Mouse (Mus musculus) cerebellum, postnatal 36 days (tissue): ENCODE results near the gene Gm6401.
"Not testable (repeated sequence)": the region's sequence is repeated elsewhere in the genome, so short reads cannot be mapped to it uniquely, and the experiment has no call there.

Experiments
- DNase-seq, 2 experiments: peaks; one replicate each; pipeline ENCODE4 v3.0.0; 2021 to 2022; ENCODE audit warnings: mixed read lengths in 2 of 2

Gm6401 gene

DNA sequence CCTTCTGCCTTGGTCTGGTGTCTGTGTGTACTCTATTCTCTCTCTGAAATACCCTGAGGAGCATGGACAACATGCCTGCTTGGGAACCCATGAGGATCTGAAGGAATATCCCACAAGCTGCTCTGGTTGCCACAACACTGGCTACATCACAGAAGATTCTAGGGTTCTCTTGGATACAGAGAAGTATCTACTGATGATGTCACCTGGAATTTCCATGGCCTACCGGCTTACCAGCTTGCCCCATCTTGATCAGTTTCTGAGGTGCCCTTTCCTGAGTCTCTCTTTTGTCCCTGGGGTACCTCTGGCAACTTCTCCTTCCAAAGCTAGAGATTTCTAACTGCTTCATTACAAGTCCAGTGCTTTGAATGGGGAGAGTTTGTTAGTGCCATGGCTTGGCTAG is at the start of gene Gm6401:
Gene Gm6401, minus strand, starts transcription at position 101 of the 400 bp plus-strand sequence.
- DNase-seq, result not testable (repeated sequence)

DNA sequence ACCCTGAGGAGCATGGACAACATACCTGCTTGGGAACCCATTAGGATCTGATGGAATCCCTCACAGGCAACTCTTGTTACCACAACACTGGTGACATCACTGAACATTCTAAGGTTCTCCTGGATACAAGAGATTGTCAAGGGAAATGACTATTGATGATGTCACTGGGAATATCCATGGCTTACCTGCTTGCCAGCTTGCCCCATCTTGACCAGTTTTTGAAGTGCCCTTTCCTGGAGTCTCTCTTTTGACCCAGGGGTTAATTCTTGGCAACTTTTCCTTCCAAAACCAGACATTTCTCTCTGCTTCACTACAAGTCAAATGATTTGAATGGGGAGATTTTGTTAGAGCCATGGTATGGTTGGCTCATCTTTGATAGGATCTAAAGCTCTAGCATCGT is 15.5 kb upstream of the Gm6401 start, which contains the start of gene Gm3543:
Gene Gm3543, minus strand, starts transcription at position 101 of the 400 bp plus-strand sequence.
- DNase-seq, result not testable (repeated sequence)

DNA sequence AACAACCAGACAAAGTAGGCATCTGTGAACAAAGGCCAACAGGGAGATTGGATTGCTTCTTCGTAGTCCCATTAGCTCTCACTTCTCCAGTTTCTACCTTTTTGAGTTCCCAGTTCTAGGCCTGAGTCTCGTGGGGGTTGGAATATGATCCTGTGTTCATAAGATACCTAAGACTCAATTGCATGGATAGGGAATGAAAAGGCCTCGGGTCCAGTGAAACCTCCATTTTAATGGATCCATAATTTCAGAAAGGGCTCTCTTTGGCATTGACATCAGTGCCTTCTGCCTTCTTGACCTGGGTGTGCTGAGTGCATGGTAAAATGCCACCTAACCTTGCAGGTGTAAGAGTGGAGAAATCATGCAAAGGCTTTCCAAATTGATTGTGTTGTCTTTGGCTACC is 869 bp upstream of the Gm6401 start:
- not testable (repeated sequence) for DNase-seq

DNA sequence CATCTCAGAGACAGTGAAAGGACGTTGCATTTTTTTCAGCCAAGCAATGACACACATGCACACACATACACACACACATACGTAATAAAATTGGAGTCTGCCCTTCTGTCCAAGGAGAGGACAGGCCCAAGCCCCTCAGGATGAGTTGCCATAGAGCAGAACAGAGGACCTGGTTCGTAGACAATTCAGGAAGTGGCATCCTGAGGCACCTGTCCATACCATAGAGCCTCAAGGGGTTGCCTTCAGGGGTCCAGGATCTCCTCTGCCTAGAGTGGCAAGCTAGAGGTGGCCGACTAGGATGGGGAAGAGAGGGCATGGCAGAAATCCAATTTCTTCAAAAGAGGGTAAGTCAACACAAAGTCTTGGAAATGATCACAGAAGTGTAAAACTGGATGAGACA is 3.6 kb downstream of the Gm6401 start:
- not testable (repeated sequence) for DNase-seq

DNA sequence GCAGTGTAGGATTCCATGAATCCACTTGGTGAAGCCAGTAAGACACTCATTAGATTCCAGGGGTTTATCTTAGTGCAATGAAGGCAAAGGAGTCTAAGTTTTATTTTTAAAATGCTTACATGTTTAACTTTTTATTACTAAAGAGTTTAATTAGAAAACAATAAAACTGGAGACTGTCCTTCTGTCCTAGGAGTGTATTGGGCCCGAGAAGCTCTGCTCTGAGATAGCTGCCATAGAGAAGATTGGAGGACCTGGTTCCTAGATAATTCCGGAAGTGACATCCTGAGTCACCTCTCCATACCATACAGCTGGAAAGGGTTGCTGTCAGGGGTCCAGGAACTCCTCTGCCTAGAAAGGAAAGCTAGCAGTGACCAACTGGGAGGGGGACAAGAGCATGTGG is 24.0 kb downstream of the Gm6401 start, which contains the start of gene 1700024B05Rik:
Gene 1700024B05Rik, plus strand, starts transcription at position 301 of the 400 bp plus-strand sequence.
- DNase-seq, result not testable (repeated sequence)

DNA sequence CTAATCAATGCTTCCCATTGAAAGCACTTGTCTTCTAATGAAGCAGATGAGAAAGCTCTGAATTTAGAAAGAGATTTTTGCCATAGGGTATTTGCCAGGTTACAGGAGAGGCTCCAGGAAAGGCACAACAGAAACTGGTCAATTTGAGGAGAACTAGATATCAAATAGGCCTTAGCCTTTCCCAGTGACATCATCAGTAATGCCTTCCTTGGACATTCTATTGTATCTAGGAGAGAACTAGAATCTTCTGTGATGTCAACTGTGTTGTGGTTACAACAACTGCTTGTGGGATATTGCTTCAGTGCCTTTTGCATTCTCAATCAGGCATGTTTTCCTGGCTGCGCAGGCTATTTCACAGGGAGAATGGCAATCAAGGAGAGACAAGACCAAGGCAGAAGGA is 43.1 kb downstream of the Gm6401 start, which contains the start of gene 1700049E17Rik1:
Gene 1700049E17Rik1, plus strand, starts transcription at position 301 of the 400 bp plus-strand sequence.
- not testable (repeated sequence) for DNase-seq
